Mouse (Mus musculus) brain, adult 2 months (tissue): ENCODE data around the gene Gm44511.
"Not testable (repeated sequence)": the region's sequence is repeated elsewhere in the genome, so short reads cannot be mapped to it uniquely, and the experiment has no call there.

ENCODE experiments used
- DNase-seq: peaks from one replicate; pipeline ENCODE4 v3.0.0; 2011; ENCODE audit warnings: low read depth, low spot score

Gene Gm44511

GRCm38 (mm10) chr6:128762892-128763670 lies 63.0 kb downstream of the Gm44511 start:
- DNase-seq: not testable (repeated sequence)

- no peak for DNase-seq
These were observed 65.0 kb downstream of the Gm44511 start for GRCm38 (mm10) chr6:128761144-128761540.

- DNase-seq: peak; percentile 96
These were observed 65.5 kb downstream of the Gm44511 start for GRCm38 (mm10) chr6:128760416-128761143.

- DNase-seq: peak; percentile 91
These were observed 66.1 kb downstream of the Gm44511 start for GRCm38 (mm10) chr6:128760016-128760415.

- no peak for DNase-seq
These were observed 66.7 kb downstream of the Gm44511 start for GRCm38 (mm10) chr6:128759221-128759950.

- not testable (repeated sequence) for DNase-seq
These were observed 70.7 kb downstream of the Gm44511 start for GRCm38 (mm10) chr6:128755402-128755763.

- not testable (repeated sequence) for DNase-seq
These were observed 71.2 kb downstream of the Gm44511 start for GRCm38 (mm10) chr6:128754748-128755401.

GRCm38 (mm10) chr6:128754265-128754664 lies 71.8 kb downstream of the Gm44511 start:
- peak; percentile 77 for DNase-seq

- DNase-seq: peak; percentile 92
These were observed 72.4 kb downstream of the Gm44511 start for GRCm38 (mm10) chr6:128753610-128754224.

GRCm38 (mm10) chr6:128747006-128747405 lies 79.1 kb downstream of the Gm44511 start:
- not testable (repeated sequence) for DNase-seq

GRCm38 (mm10) chr6:128737445-128737844 lies 88.7 kb downstream of the Gm44511 start:
- no peak for DNase-seq

GRCm38 (mm10) chr6:128736100-128736499 lies 90.0 kb downstream of the Gm44511 start:
- DNase-seq: peak; percentile 6

- DNase-seq: no peak
These were observed 91.2 kb downstream of the Gm44511 start for GRCm38 (mm10) chr6:128734896-128735295.

GRCm38 (mm10) chr6:128733908-128734679 lies 92.0 kb downstream of the Gm44511 start:
- no peak for DNase-seq

GRCm38 (mm10) chr6:128732032-128732431 lies 94.1 kb downstream of the Gm44511 start:
- DNase-seq: no peak
